Mouse (Mus musculus) bone marrow macrophage, adult 2 months (primary cell): Measurements from ENCODE around the gene Senp3. TPM values are rescaled to one million over a fixed set of nuclear protein-coding genes. Genes with fewer than 3 reads are reported as not detected.
"Not testable (repeated sequence)": the region's sequence is repeated elsewhere in the genome, so short reads cannot be mapped to it uniquely, and the experiment has no call there.

Experiments used
- H3K27ac ChIP-seq: 2 replicates; pipeline ENCODE4 v1.5.1; 2012; ENCODE audit warnings: low read depth, low read length; ENCODE audit not compliant: insufficient read depth
- H3K4me1 ChIP-seq: 2 replicates; pipeline ENCODE4 v1.6.1; 2012; ENCODE audit warnings: low read length; ENCODE audit not compliant: control insufficient read depth, insufficient read depth
- H3K4me3 ChIP-seq: 2 replicates; pipeline ENCODE4 v1.5.1; 2012; ENCODE audit warnings: mild to moderate bottlenecking, low read length, moderate library complexity; ENCODE audit not compliant: insufficient read depth
- CTCF ChIP-seq: IDR thresholded peaks from 2 replicates; pipeline ENCODE4 v1.5.1; 2012; ENCODE audit warnings: low read depth, mild to moderate bottlenecking, low read length, moderate library complexity
- POLR2A ChIP-seq: IDR thresholded peaks from 2 replicates; pipeline ENCODE4 v1.6.1; 2012; ENCODE audit warnings: mild to moderate bottlenecking, low read depth, low read length, borderline replicate concordance
- polyA plus RNA-seq: library from polyadenylated mRNA; stranded (reverse); fragments of >200 nt; gene quantifications from 2 replicates; pipeline ENCODE4 v1.2.4, GENCODE M21; 2012; ENCODE audit not compliant: missing spikeins, insufficient read depth, insufficient read length

Gene Senp3
- polyA plus RNA-seq, 1 experiment = 120 TPM

- no peaks in the 10 kb centered on the region for H3K4me1 ChIP-seq
- no peak overlapping the region for H3K27ac ChIP-seq
- no peak overlapping the region for H3K4me3 ChIP-seq
- TF ChIP-seq POLR2A (no peak), CTCF (no peak)
These were observed 25.0 kb upstream of the Senp3 start for GRCm38 (mm10) chr11:69706775-69707479.

GRCm38 (mm10) chr11:69704613-69705010, 22.7 kb upstream of the Senp3 start:
- Histone ChIP-seq H3K4me3 (no peak overlapping the region), H3K27ac (no peak overlapping the region), H3K4me1 (no peaks in the 10 kb centered on the region)
- TF ChIP-seq POLR2A = no peak
- no peak for TF ChIP-seq CTCF

- H3K4me1 ChIP-seq = no peaks in the 10 kb centered on the region
- no peak overlapping the region for H3K27ac ChIP-seq
- TF ChIP-seq CTCF (no peak), POLR2A (no peak)
These were observed 22.1 kb upstream of the Senp3 start for GRCm38 (mm10) chr11:69703814-69704612.

GRCm38 (mm10) chr11:69703381-69703780, 21.5 kb upstream of the Senp3 start:
- H3K4me1 ChIP-seq, H3K4me3 ChIP-seq, H3K27ac ChIP-seq: not testable (repeated sequence)

More at GRCm38 (mm10) chr11:69703814-69704612, 22.1 kb upstream of the Senp3 start:
- no peak overlapping the region for H3K4me3 ChIP-seq

- H3K4me3 ChIP-seq, H3K4me1 ChIP-seq, H3K27ac ChIP-seq: not testable (repeated sequence)
These were observed 21.0 kb upstream of the Senp3 start for GRCm38 (mm10) chr11:69702886-69703285.

GRCm38 (mm10) chr11:69699595-69699994, 17.7 kb upstream of the Senp3 start:
- peaks cover 7% of the 10 kb centered on the region for H3K4me1 ChIP-seq
- no peak overlapping the region for H3K4me3 ChIP-seq
- TF ChIP-seq POLR2A = no peak
- no peak for TF ChIP-seq CTCF
- no peak overlapping the region for H3K27ac ChIP-seq

GRCm38 (mm10) chr11:69698574-69698973, 16.7 kb upstream of the Senp3 start:
- Histone ChIP-seq H3K27ac (no peak overlapping the region), H3K4me1 (peaks cover 8% of the 10 kb centered on the region), H3K4me3 (no peak overlapping the region)
- no peak for TF ChIP-seq CTCF
- no peak for TF ChIP-seq POLR2A

- Histone ChIP-seq H3K4me1 (peaks cover 18% of the 10 kb centered on the region), H3K4me3 (no peak overlapping the region), H3K27ac (no peak overlapping the region)
- TF ChIP-seq CTCF = no peak
- no peak for TF ChIP-seq POLR2A
These were observed 15.5 kb upstream of the Senp3 start for GRCm38 (mm10) chr11:69697396-69697795.

GRCm38 (mm10) chr11:69695361-69696181, 13.7 kb upstream of the Senp3 start, which contains the start of the genes Tnfsf12 and Tnfsfm13:
Gene Tnfsf12 (minus strand): TSS chr11:69695849.
Gene Tnfsfm13 (minus strand): TSS chr11:69696098.
- TF ChIP-seq CTCF (no peak), POLR2A (no peak)
- H3K27ac ChIP-seq = peak within 1 kb of the TSS; percentile 62
- H3K4me1 ChIP-seq = peaks cover 33% of the 10 kb centered on the region
- peak within 1 kb of the TSS; percentile 30 for H3K4me3 ChIP-seq

GRCm38 (mm10) chr11:69695046-69695360, 13.1 kb upstream of the Senp3 start:
- Histone ChIP-seq H3K27ac (peak overlapping the region; percentile 62; the same call in 1 of the 2 replicates), H3K4me3 (peak overlapping the region; percentile 30), H3K4me1 (peaks cover 39% of the 10 kb centered on the region)
- no peak for TF ChIP-seq POLR2A
- TF ChIP-seq CTCF = no peak
